Mouse (Mus musculus): ENCODE measurements around the gene Dcaf12.
A peak's percentile ranks its signal among the peaks of the same experiment; 100 is the strongest.

Gene Dcaf12

GRCm38 (mm10) chr4:41310567-41311563 lies 3.8 kb downstream of the Dcaf12 start:
- no peak for DNase-seq (ENCODE audit: low read depth, low spot score)

GRCm38 (mm10) chr4:41307406-41307805 lies 7.3 kb downstream of the Dcaf12 start:
- no peak for DNase-seq (ENCODE audit: low read depth, low spot score)

GRCm38 (mm10) chr4:41304302-41304701 lies 10.4 kb downstream of the Dcaf12 start:
- no peak for DNase-seq (ENCODE audit: low read depth, low spot score)

- DNase-seq (ENCODE audit: low read depth, low spot score): no peak
Observed at GRCm38 (mm10) chr4:41303671-41304070, 11.0 kb downstream of the Dcaf12 start.

- DNase-seq (ENCODE audit: low read depth, low spot score): no peak
Observed at GRCm38 (mm10) chr4:41298976-41299375, 15.7 kb downstream of the Dcaf12 start.

- no peak for DNase-seq (ENCODE audit: low read depth, low spot score)
Observed at GRCm38 (mm10) chr4:41295960-41296359, 18.7 kb downstream of the Dcaf12 start.

- no peak for DNase-seq (ENCODE audit: low read depth, low spot score)
Observed at GRCm38 (mm10) chr4:41295507-41295906, 19.2 kb downstream of the Dcaf12 start.

GRCm38 (mm10) chr4:41293907-41294306 lies 20.8 kb downstream of the Dcaf12 start:
- no peak for DNase-seq (ENCODE audit: low read depth, low spot score)

- peak; percentile 11 for DNase-seq (ENCODE audit: low read depth, low spot score)
Observed at GRCm38 (mm10) chr4:41289802-41290201, 24.9 kb downstream of the Dcaf12 start.

- peak; percentile 48 for DNase-seq (ENCODE audit: low read depth, low spot score)
Observed at GRCm38 (mm10) chr4:41286420-41286819, 28.3 kb downstream of the Dcaf12 start.

GRCm38 (mm10) chr4:41284087-41284486 lies 30.6 kb downstream of the Dcaf12 start:
- DNase-seq (ENCODE audit: low read depth, low spot score): no peak

- no peak for DNase-seq (ENCODE audit: low read depth, low spot score)
Observed at GRCm38 (mm10) chr4:41275927-41276326, 38.8 kb downstream of the Dcaf12 start.

GRCm38 (mm10) chr4:41274980-41275850 lies 39.5 kb downstream of the Dcaf12 start, which contains the start of gene Ubap2:
Gene Ubap2 (minus strand): TSS chr4:41275144.
- DNase-seq (ENCODE audit: low read depth, low spot score): peak; percentile 97

GRCm38 (mm10) chr4:41274377-41274979 lies 40.2 kb downstream of the Dcaf12 start:
- DNase-seq (ENCODE audit: low read depth, low spot score): no peak

GRCm38 (mm10) chr4:41268133-41268532 lies 46.6 kb downstream of the Dcaf12 start:
- DNase-seq (ENCODE audit: low read depth, low spot score): no peak

GRCm38 (mm10) chr4:41266350-41266749 lies 48.3 kb downstream of the Dcaf12 start:
- DNase-seq (ENCODE audit: low read depth, low spot score): no peak

GRCm38 (mm10) chr4:41260691-41261090 lies 54.0 kb downstream of the Dcaf12 start:
- no peak for DNase-seq (ENCODE audit: low read depth, low spot score)

- DNase-seq (ENCODE audit: low read depth, low spot score): no peak
Observed at GRCm38 (mm10) chr4:41259019-41259418, 55.7 kb downstream of the Dcaf12 start.

- no peak for DNase-seq (ENCODE audit: low read depth, low spot score)
Observed at GRCm38 (mm10) chr4:41257752-41258151, 56.9 kb downstream of the Dcaf12 start.

GRCm38 (mm10) chr4:41255564-41256210 lies 59.0 kb downstream of the Dcaf12 start:
- no peak for DNase-seq (ENCODE audit: low read depth, low spot score)

- no peak for DNase-seq (ENCODE audit: low read depth, low spot score)
Observed at GRCm38 (mm10) chr4:41253756-41254155, 60.9 kb downstream of the Dcaf12 start.
